Mouse (Mus musculus) kidney, postnatal 10 days (tissue): ENCODE results near the gene Erf.
"Not testable (repeated sequence)": the region's sequence is repeated elsewhere in the genome, so short reads cannot be mapped to it uniquely, and the experiment has no call there.

ENCODE experiments used
- DNase-seq: peaks from one replicate; pipeline ENCODE4 v3.0.0; 2021; ENCODE audit warnings: mixed read lengths

The Erf gene

GRCm38 (mm10) chr7:25266180-25266962, 15.8 kb upstream of the Erf start:
- no peak for DNase-seq

GRCm38 (mm10) chr7:25265743-25266142, 15.2 kb upstream of the Erf start:
- not testable (repeated sequence) for DNase-seq

GRCm38 (mm10) chr7:25263968-25264870, 13.7 kb upstream of the Erf start:
- DNase-seq, result no peak

GRCm38 (mm10) chr7:25261896-25262295, 11.3 kb upstream of the Erf start:
- no peak for DNase-seq

GRCm38 (mm10) chr7:25251822-25252221, 1.3 kb upstream of the Erf start:
- no peak for DNase-seq

GRCm38 (mm10) chr7:25251071-25251791, 670 bp upstream of the Erf start:
- peak; percentile 90 for DNase-seq

- DNase-seq, result peak; percentile 92
Measured at GRCm38 (mm10) chr7:25249314-25250140, 1.0 kb downstream of the Erf start.

GRCm38 (mm10) chr7:25248846-25249313, 1.7 kb downstream of the Erf start:
- DNase-seq, result peak; percentile 68

- DNase-seq, result peak; percentile 67
Measured at GRCm38 (mm10) chr7:25248018-25248647, 2.4 kb downstream of the Erf start.

GRCm38 (mm10) chr7:25247498-25247897, 3.1 kb downstream of the Erf start:
- no peak for DNase-seq

GRCm38 (mm10) chr7:25246759-25247137, 3.8 kb downstream of the Erf start:
- DNase-seq, result peak; percentile 38

- peak; percentile 74 for DNase-seq
Measured at GRCm38 (mm10) chr7:25246079-25246758, 4.3 kb downstream of the Erf start.

- DNase-seq, result no peak
Measured at GRCm38 (mm10) chr7:25244562-25245369, 5.8 kb downstream of the Erf start.

- DNase-seq, result no peak
Measured at GRCm38 (mm10) chr7:25243361-25243760, 7.2 kb downstream of the Erf start.

- DNase-seq, result peak; percentile 74
Measured at GRCm38 (mm10) chr7:25241062-25241461, 9.5 kb downstream of the Erf start.

- no peak for DNase-seq
Measured at GRCm38 (mm10) chr7:25240631-25241030, 9.9 kb downstream of the Erf start.

GRCm38 (mm10) chr7:25238829-25239623, 11.5 kb downstream of the Erf start:
- peak; percentile 91 for DNase-seq

GRCm38 (mm10) chr7:25238015-25238706, 12.4 kb downstream of the Erf start:
- DNase-seq, result peak; percentile 95
